Mouse (Mus musculus) kidney, postnatal 14 days (tissue): ENCODE data around the gene Frmd8.

Experiments used
- DNase-seq: peaks from one replicate; pipeline ENCODE4 v3.0.0; 2022; ENCODE audit warnings: mixed read lengths

The Frmd8 gene

GRCm38 (mm10) chr19:5874969-5875480, at the start of gene Frmd8:
Frmd8 (minus strand) TSS chr19:5875274.
- DNase-seq, result peak; percentile 97

GRCm38 (mm10) chr19:5924713-5925093, 49.6 kb upstream of the Frmd8 start, which contains the start of gene Cdc42ep2:
Cdc42ep2 (minus strand) TSS chr19:5924816.
- DNase-seq, result peak; percentile 98

GRCm38 (mm10) chr19:5923990-5924712, 49.1 kb upstream of the Frmd8 start:
- peak; percentile 95 for DNase-seq

- no peak for DNase-seq
These were observed 47.9 kb upstream of the Frmd8 start for GRCm38 (mm10) chr19:5922963-5923362.

- DNase-seq, result peak; percentile 43
These were observed 47.3 kb upstream of the Frmd8 start for GRCm38 (mm10) chr19:5922119-5922942.

- peak; percentile 66 for DNase-seq
These were observed 46.6 kb upstream of the Frmd8 start for GRCm38 (mm10) chr19:5921715-5922114.

- DNase-seq, result no peak
These were observed 38.1 kb upstream of the Frmd8 start, which contains the start of gene Dpf2 for GRCm38 (mm10) chr19:5913007-5913719. Dpf2 (minus strand) TSS chr19:5913010.

- peak; percentile 100 for DNase-seq
These were observed 37.3 kb upstream of the Frmd8 start for GRCm38 (mm10) chr19:5912103-5913006.

- DNase-seq, result no peak
These were observed 36.5 kb upstream of the Frmd8 start for GRCm38 (mm10) chr19:5911430-5912102.

GRCm38 (mm10) chr19:5910221-5910620, 35.1 kb upstream of the Frmd8 start:
- DNase-seq, result no peak

GRCm38 (mm10) chr19:5907275-5907674, 32.2 kb upstream of the Frmd8 start:
- no peak for DNase-seq

- peak; percentile 97 for DNase-seq
These were observed 19.1 kb upstream of the Frmd8 start, which contains the start of gene Tigd3 for GRCm38 (mm10) chr19:5894002-5894678. Tigd3 (minus strand) TSS chr19:5894149.

GRCm38 (mm10) chr19:5893282-5894001, 18.4 kb upstream of the Frmd8 start:
- no peak for DNase-seq

- no peak for DNase-seq
These were observed 17.7 kb upstream of the Frmd8 start for GRCm38 (mm10) chr19:5892735-5893134.

GRCm38 (mm10) chr19:5892262-5892661, 17.2 kb upstream of the Frmd8 start:
- DNase-seq, result no peak

GRCm38 (mm10) chr19:5891521-5892258, 16.6 kb upstream of the Frmd8 start:
- DNase-seq, result no peak

GRCm38 (mm10) chr19:5889211-5889610, 14.1 kb upstream of the Frmd8 start:
- DNase-seq, result no peak

GRCm38 (mm10) chr19:5887234-5887815, 12.3 kb upstream of the Frmd8 start:
- DNase-seq, result no peak

- DNase-seq, result no peak
These were observed 10.8 kb upstream of the Frmd8 start for GRCm38 (mm10) chr19:5885838-5886237.
